Mouse (Mus musculus): Measurements from ENCODE around the gene Mief1. TPM values are rescaled to one million over a fixed set of nuclear protein-coding genes. Genes with fewer than 3 reads are reported as not detected.

Mief1 gene
- total RNA-seq, 2 experiments from 2014 or later = 35.4 to 36.2 TPM

DNA sequence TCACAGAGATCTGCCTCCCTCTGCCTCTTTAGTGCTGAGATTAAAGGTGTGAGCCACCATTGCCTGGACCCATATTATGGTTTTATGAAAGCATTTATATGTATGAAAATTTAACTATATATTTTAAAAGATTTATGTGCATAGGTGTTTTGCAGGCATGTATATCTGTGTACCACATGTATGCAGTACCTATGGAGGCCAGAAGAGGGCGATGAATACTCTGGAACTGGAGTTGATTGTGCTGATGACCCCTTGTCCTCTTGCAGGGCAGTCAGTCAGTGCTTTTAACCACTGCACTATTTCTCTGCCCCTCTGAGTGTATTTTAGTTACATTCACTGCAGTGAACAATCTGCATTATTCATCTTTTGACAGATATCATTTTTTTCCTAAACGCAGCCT, 8.0 kb upstream of the Mief1 start:
- DNase-seq (ENCODE audit: low spot score in 2 of 2) = peak in 1 of 2 experiments; percentile 54

GRCm38 (mm10) chr15:80228071-80228800, 5.6 kb upstream of the Mief1 start:
- DNase-seq (ENCODE audit: low spot score in 2 of 2) = no peak

DNA sequence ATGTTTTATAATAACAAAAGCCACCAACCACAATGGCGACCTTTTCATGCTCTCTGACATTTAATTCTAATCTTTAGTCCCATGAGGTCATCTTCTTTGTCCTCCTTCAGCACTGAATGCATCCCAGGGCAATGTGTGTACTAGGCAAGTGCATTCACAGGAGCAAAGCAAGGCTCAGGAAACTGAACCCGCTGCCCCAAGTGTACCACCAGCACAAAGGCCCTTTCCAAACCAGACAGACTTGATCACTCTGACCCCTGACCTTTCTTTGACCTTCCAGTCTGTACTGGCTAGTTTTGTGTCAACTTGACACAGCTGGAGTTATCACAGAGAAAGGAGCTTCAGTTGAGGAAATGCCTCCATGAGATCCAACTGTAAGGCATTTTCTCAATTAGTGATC, 1.5 kb upstream of the Mief1 start:
- DNase-seq (ENCODE audit: low spot score in 2 of 2) = no peak

DNA sequence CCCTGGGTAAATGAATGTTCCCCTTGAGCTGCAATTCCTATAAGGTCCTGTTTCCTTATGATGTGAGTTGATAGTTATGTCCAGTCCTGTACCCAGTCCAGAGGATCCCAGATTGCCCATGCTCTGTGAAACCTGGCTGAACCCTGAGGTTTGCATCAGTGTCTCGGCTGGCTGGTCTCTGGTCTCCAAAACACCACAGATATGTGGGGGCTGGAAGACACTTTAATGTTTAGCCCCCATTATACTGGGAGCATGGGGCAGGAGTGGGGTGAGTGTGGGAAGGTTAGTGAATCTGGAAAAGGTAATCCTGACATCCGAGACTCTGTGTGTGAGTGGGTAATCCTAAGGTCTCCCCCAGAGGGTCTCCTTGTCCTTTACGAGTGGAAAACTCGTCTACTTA, 765 bp upstream of the Mief1 start:
- DNase-seq (ENCODE audit: low spot score in 2 of 2) = no peak

DNA sequence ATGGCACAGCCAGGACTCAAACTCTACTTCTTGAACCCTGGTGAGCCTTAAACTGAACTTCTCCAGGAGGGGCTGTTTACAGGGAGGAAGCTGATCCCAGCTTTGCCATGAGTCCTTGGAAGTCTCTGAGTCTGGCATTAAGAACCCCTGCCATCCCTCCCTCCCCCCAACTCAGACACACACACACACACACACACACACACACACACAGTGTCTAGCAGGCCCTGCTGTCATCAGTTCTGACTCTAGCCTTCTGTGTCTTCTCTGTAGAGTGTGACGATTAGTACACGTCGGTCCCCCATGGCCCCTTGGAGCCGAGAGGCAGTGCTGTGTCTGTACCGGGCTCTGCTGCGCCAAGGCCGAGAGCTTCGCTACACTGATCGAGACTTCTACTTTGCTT, 1.7 kb downstream of the Mief1 start, which contains the start of gene AC140267.1:
TSS of gene AC140267.1 (plus strand) at position 301 of the 400 bp plus-strand sequence.
- DNase-seq (ENCODE audit: low spot score in 2 of 2) = no peak

DNA sequence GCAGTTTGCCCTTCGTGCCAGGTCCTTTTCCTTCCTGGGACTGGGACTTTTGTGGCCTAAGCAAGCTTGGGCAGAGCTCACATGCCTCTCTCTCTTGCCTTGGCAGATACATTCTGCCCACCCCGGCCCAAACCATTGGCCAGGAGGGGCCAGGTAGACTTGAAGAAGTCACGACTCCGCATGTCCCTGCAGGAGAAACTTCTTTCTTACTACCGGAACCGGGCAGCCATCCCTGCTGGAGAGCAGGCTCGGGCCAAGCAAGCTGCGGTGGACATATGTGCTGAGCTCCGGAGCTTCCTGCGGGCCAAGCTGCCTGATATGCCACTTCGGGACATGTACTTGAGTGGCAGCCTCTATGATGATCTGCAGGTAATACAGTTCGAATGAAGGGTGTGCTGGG, 14.3 kb downstream of the Mief1 start:
- no peak for DNase-seq (ENCODE audit: low spot score in 2 of 2)

GRCm38 (mm10) chr15:80248596-80248995, 14.8 kb downstream of the Mief1 start:
- DNase-seq (ENCODE audit: low spot score in 2 of 2) = no peak

- no peak for DNase-seq (ENCODE audit: low spot score in 2 of 2)
Measured at GRCm38 (mm10) chr15:80249672-80250071, 15.9 kb downstream of the Mief1 start.

DNA sequence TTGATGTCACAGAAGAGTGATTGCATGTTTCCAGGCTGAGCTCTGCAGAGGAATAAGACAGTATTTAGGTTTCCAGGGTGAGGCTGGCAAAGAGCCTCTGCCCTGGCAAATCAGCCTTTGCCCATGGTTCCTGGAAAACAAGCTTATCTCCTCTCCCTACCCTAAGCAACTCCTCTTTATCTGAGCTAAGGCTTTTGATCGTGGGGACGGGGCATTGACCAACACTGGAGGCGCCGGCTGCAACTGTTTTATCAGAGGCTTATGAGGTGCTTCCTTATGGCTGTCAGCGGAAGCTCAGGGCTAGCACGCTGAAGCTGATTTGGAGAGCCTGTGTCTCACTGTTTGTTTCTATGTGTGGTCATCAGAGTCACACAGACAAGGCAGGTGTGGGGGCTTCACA, 16.8 kb downstream of the Mief1 start:
- no peak for DNase-seq (ENCODE audit: low spot score in 2 of 2)

DNA sequence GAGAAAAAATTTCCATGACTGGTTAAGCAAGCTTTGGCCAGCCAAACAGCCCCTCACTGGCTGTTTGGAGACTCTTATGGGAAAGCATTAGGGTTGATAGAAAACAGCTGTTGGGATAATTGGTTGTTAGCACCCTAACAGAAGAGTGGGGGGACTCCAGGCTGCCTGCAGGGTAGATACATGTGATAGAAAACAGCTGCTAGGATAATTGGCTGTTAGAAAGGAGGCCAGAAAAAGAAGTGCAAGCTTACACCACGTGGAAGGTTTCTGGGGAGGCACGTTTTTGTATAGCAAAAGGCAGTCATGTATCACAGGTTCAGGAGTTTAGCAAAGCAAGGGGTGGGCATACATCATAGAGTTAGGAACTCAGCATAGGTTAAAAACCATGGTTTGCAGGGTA, 19.7 kb downstream of the Mief1 start:
- no peak for DNase-seq (ENCODE audit: low spot score in 2 of 2)

- DNase-seq (ENCODE audit: low spot score in 2 of 2) = peak in 1 of 2 experiments; percentile 44
Measured at GRCm38 (mm10) chr15:80254207-80254606, 20.4 kb downstream of the Mief1 start.

DNA sequence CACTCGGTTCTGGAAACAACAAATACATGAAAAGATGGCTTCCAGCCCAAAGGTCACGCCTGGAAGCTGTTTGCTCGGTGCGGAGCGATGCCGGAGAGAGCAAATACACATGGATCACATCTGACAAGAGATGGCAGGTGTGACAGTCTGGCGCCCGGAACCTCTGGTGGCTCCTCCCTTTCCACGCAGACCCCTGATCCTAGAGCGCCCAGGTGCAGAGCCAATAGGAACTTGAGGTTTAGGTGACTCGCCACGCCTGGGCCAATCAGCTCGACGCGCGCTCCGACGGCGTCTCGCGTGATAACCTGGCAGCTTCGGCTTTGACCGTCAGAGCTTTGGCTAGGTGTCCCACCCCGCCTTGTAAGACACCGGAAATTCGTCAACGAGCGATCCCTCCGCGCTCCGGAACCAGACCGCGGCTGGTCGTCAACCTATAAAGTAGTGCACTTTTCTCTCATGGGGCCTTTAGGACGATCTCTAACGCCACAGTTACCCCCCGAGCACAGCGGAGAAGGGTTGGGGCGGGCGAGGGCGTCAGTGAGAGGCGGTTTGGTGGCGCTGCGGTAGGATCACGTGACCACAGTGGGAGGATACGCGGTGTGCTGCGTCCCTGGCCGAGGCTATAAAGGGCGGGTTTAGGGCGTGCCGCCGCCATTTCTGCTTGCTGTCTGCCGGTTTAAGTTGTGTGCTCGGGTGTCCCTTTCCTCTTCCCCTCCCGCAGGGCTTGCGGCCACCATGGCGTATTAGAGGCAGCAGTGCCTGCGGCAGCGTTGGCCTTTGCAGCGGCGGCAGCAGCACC, 21.2 kb downstream of the Mief1 start, which contains the start of gene Atf4:
TSS of gene Atf4 (plus strand) at position 338 of the 799 bp plus-strand sequence.
- DNase-seq (ENCODE audit: low spot score in 2 of 2) = peak; percentile 99 to 100

GRCm38 (mm10) chr15:80255646-80256121, 21.9 kb downstream of the Mief1 start:
- DNase-seq (ENCODE audit: low spot score in 2 of 2) = no peak

- DNase-seq (ENCODE audit: low spot score in 2 of 2) = no peak
Measured at GRCm38 (mm10) chr15:80256242-80256641, 22.4 kb downstream of the Mief1 start.

- no peak for DNase-seq (ENCODE audit: low spot score in 2 of 2)
Measured at GRCm38 (mm10) chr15:80256656-80257601, 23.1 kb downstream of the Mief1 start.

DNA sequence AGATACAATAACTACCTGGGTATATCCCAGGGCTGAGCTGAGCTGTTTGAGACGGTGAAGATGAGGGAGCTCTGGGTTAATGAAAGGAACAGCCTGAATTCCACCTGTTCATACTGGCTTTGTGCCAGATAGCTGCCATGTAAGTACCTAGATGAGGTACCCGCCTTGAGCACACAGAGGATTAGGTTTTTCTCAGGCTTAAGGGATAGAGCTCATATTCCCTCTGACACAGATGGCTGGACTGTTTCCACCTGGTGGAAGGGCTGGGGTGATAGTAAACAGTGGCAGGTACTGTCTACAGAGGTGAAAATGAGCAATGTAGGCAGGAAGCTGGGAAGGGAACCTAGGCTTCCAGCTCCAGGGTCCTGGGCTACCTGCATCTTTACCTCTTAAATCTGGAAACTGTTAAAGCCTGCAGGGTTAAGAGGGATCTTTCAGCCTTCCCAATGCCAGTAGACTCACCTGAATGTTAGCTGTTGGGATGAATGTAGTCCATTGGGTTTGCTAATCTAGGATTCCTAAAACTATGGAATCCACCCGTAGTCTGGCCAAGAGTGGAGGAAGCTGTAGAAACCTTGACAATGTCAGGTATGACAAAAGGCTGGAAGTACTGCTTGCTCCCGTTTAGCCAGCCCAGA, 23.9 kb downstream of the Mief1 start:
- DNase-seq (ENCODE audit: low spot score in 2 of 2) = no peak

GRCm38 (mm10) chr15:80258240-80259170, 24.7 kb downstream of the Mief1 start:
- no peak for DNase-seq (ENCODE audit: low spot score in 2 of 2)

DNA sequence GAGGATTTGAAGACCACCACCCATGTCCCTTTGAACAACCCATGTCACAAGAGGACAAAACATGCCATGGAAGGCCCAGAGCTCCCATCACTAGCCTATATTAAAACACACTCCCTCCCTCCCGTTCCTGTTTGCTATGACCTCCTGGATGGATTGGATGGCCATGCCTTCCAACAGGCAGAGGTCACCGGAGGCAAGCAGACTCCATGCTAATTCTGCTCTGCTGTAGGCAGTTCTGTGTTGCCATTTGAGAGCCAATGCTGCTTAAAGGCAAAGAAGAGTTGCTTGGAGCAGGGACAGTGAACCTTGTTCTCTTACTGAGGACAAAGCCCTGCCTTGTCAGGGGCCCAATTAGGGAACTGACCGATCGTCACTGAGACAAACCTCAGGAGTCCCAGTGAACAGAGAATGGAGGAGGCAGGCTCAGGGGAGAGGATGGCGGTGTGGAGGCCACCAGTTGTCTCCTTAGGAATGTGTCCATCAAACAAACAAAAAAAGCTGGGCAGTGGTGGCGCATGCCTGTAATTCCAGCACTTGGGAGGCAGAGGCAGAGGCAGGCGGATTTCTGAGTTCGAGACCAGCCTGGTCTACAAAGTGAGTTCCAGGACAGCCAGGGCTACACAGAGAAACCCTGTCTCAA, 25.7 kb downstream of the Mief1 start:
- DNase-seq (ENCODE audit: low spot score in 2 of 2) = no peak

DNA sequence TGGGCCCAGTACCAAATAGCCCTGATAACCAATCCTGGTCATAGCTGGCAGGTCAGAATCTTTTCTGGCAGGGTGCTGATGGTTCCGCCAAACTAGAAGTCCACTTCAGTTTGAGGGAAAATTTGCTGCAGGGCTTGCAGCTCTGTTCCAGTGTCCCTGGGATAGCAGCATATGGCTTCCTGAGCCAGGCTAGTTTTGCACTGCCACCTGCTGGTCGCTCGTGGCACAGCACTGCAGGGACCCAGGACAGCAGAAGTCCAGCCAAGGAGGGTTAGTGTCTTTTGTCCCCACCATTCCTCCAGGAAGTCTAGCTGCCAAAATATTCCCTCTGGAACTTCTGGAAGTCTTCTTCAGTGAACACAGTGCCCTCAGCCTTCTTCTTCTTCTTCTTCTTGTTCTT, 26.9 kb downstream of the Mief1 start:
- DNase-seq (ENCODE audit: low spot score in 2 of 2) = peak; percentile 81 to 85
